Mouse (Mus musculus) embryonic fibroblast, embryonic 13.5 days (primary cell): ENCODE results near the gene Thg1l.

ENCODE experiments used
- CTCF ChIP-seq: IDR thresholded peaks from 2 replicates; pipeline ENCODE4 v1.5.1; 2011; ENCODE audit warnings: mild to moderate bottlenecking, control low read depth, low read length, moderate library complexity, borderline replicate concordance; ENCODE audit not compliant: insufficient read depth
- POLR2A ChIP-seq: IDR thresholded peaks from 2 replicates; pipeline ENCODE4 v1.6.1; 2011; ENCODE audit warnings: low read depth, mild to moderate bottlenecking, control low read depth, low read length, moderate library complexity

GRCm38 (mm10) chr11:45974466-45974865, 19.2 kb upstream of the Thg1l start:
- no peak for TF ChIP-seq POLR2A
- no peak for TF ChIP-seq CTCF
